Mouse (Mus musculus) liver, postnatal 0 days (tissue): Measurements from ENCODE around the gene Cdh18. TPM values are rescaled to one million over a fixed set of nuclear protein-coding genes. Genes with fewer than 3 reads are reported as not detected.

ENCODE experiments used
- ATAC-seq: fragments of 200-750 bp; cut with Nextera tagmentation; 2 replicates; pipeline ENCODE4 v1.8.0; 2017; ENCODE audit warnings: mild to moderate bottlenecking, moderate library complexity
- DNase-seq: peaks from one replicate; pipeline ENCODE4 v3.0.0-alpha.2; 2016
- H3K27ac ChIP-seq: fragments of 300-500 bp; sonication (generic); 2 replicates; pipeline ENCODE4 v1.5.1; 2014; ENCODE audit warnings: antibody characterized with exemption, moderate library complexity, mild to moderate bottlenecking, low read depth
- H3K27me3 ChIP-seq: fragments of 300-500 bp; sonication (generic); 2 replicates; pipeline ENCODE4 v1.6.1; 2014; ENCODE audit warnings: low read length, control low read depth, mixed read lengths; ENCODE audit not compliant: insufficient read depth
- H3K36me3 ChIP-seq: fragments of 300-500 bp; sonication (generic); replicated peaks from 2 replicates; pipeline ENCODE4 v1.6.1; 2014; ENCODE audit warnings: mild to moderate bottlenecking, control low read depth, low read length, moderate library complexity, mixed read lengths; ENCODE audit not compliant: insufficient read depth
- H3K4me1 ChIP-seq: fragments of 300-500 bp; sonication (generic); 2 replicates; pipeline ENCODE4 v1.6.1; 2014; ENCODE audit warnings: antibody characterized with exemption, mild to moderate bottlenecking, control low read depth; ENCODE audit not compliant: insufficient read depth
- H3K4me2 ChIP-seq: fragments of 300-500 bp; sonication (generic); 2 replicates; pipeline ENCODE4 v1.6.1; 2014; ENCODE audit warnings: low read depth, mild to moderate bottlenecking, low read length, moderate library complexity, mixed read lengths
- H3K4me3 ChIP-seq: fragments of 300-500 bp; sonication (generic); 2 replicates; pipeline ENCODE4 v1.5.1; 2014; ENCODE audit warnings: low read depth, low read length
- H3K9ac ChIP-seq: fragments of 300-500 bp; sonication (generic); replicated peaks from 2 replicates; pipeline ENCODE4 v1.6.1; 2014; ENCODE audit warnings: mild to moderate bottlenecking, moderate library complexity
- H3K9me3 ChIP-seq: fragments of 300-500 bp; sonication (generic); 2 replicates; pipeline ENCODE4 v1.6.1; 2016; ENCODE audit warnings: mild to moderate bottlenecking, control low read depth, low read length, mixed read lengths
- CTCF ChIP-seq: sonication (generic); IDR thresholded peaks from 2 replicates; pipeline ENCODE4 v1.5.1; 2016; ENCODE audit warnings: antibody characterized with exemption, low read depth
- EP300 ChIP-seq: IDR thresholded peaks from 2 replicates; pipeline ENCODE4 v1.6.1; 2016; ENCODE audit warnings: antibody characterized with exemption, low read depth, mild to moderate bottlenecking
- WGBS: fragments of 180-500 bp; shearing (Covaris S2); extraction: QIAGEN DNeasy Blood & Tissue Kit; methylation state at CpG from one replicate; pipeline ENCODE4 v1.1.7; 2014; ENCODE audit not compliant: insufficient replicate concordance; 5-methylcytosine and 5-hydroxymethylcytosine counted together
- polyA plus RNA-seq: library from polyadenylated mRNA; unstranded; fragments of >200 nt; fragmentation: Nextera tagmentation; extraction: Ambion mirVana; gene quantifications from 2 replicates; pipeline ENCODE4 v1.2.1, GENCODE M21; 2015

The Cdh18 gene
- polyA plus RNA-seq, 1 experiment from 2014 or later: not detected

GRCm38 (mm10) chr15:22897724-22898123 is 348.9 kb downstream of the Cdh18 start:
- Histone ChIP-seq H3K36me3 (no peaks in the 10 kb centered on the region), H3K9me3 (no peaks in the 10 kb centered on the region), H3K27me3 (no peaks in the 10 kb centered on the region), H3K4me3 (no peak overlapping the region), H3K4me1 (no peaks in the 10 kb centered on the region), H3K9ac (no peak overlapping the region), H3K4me2 (no peak overlapping the region), H3K27ac (no peak overlapping the region)
- TF ChIP-seq CTCF: no peak
- no peak for TF ChIP-seq EP300
- 66% methylated on average over 4 of the region's 4 CpGs for WGBS
- DNase-seq (no peak), ATAC-seq (no peak)

GRCm38 (mm10) chr15:22898208-22898607 is 349.4 kb downstream of the Cdh18 start:
- H3K4me1 ChIP-seq: no peaks in the 10 kb centered on the region
- TF ChIP-seq CTCF (no peak), EP300 (no peak)
- H3K27ac ChIP-seq: no peak overlapping the region
- H3K36me3 ChIP-seq: no peaks in the 10 kb centered on the region
- no peaks in the 10 kb centered on the region for H3K9me3 ChIP-seq
- no peak for DNase-seq
- WGBS: 49% methylated on average over 4 of the region's 4 CpGs
- H3K4me3 ChIP-seq: no peak overlapping the region
- no peak overlapping the region for H3K4me2 ChIP-seq
- no peaks in the 10 kb centered on the region for H3K27me3 ChIP-seq
- no peak overlapping the region for H3K9ac ChIP-seq
- ATAC-seq: no peak

GRCm38 (mm10) chr15:22914444-22914843 is 365.6 kb downstream of the Cdh18 start:
- ATAC-seq (no peak), DNase-seq (no peak)
- Histone ChIP-seq H3K27ac (no peak overlapping the region), H3K9ac (no peak overlapping the region), H3K36me3 (no peaks in the 10 kb centered on the region), H3K9me3 (no peaks in the 10 kb centered on the region), H3K4me1 (no peaks in the 10 kb centered on the region), H3K27me3 (no peaks in the 10 kb centered on the region), H3K4me2 (no peak overlapping the region), H3K4me3 (no peak overlapping the region)
- TF ChIP-seq EP300 (no peak), CTCF (no peak)

- no peak for DNase-seq
- WGBS: 75% methylated on average over 4 of the region's 4 CpGs
Measured at GRCm38 (mm10) chr15:22934293-22934692, 385.5 kb downstream of the Cdh18 start.

GRCm38 (mm10) chr15:22947234-22947633 is 398.4 kb downstream of the Cdh18 start:
- no peaks in the 10 kb centered on the region for H3K36me3 ChIP-seq
- H3K9ac ChIP-seq: no peak overlapping the region
- no peak for ATAC-seq

More at GRCm38 (mm10) chr15:22934293-22934692, 385.5 kb downstream of the Cdh18 start:
- H3K4me1 ChIP-seq: no peaks in the 10 kb centered on the region
- H3K27me3 ChIP-seq: no peaks in the 10 kb centered on the region
- H3K9ac ChIP-seq: no peak overlapping the region
- H3K9me3 ChIP-seq: no peaks in the 10 kb centered on the region
- H3K27ac ChIP-seq: no peak overlapping the region
- no peak overlapping the region for H3K4me2 ChIP-seq
- no peak for TF ChIP-seq CTCF
- no peaks in the 10 kb centered on the region for H3K36me3 ChIP-seq
- no peak for ATAC-seq
- H3K4me3 ChIP-seq: no peak overlapping the region

GRCm38 (mm10) chr15:22969424-22969823 is 420.6 kb downstream of the Cdh18 start:
- Histone ChIP-seq H3K4me2 (no peak overlapping the region), H3K4me3 (no peak overlapping the region), H3K9ac (no peak overlapping the region), H3K9me3 (peaks cover 3% of the 10 kb centered on the region; the same call in 1 of the 2 replicates), H3K27me3 (no peaks in the 10 kb centered on the region), H3K36me3 (no peaks in the 10 kb centered on the region), H3K4me1 (no peaks in the 10 kb centered on the region), H3K27ac (no peak overlapping the region)
- TF ChIP-seq CTCF: no peak
- no peak for TF ChIP-seq EP300
- ATAC-seq (no peak), DNase-seq (no peak)
- WGBS: 75% methylated on average over 11 of the region's 11 CpGs

More at GRCm38 (mm10) chr15:22947234-22947633, 398.4 kb downstream of the Cdh18 start:
- no peaks in the 10 kb centered on the region for H3K9me3 ChIP-seq
- 63% methylated on average over 1 of the region's 1 CpGs for WGBS
- no peak overlapping the region for H3K27ac ChIP-seq
- H3K27me3 ChIP-seq: no peaks in the 10 kb centered on the region
- H3K4me2 ChIP-seq: no peak overlapping the region
- no peaks in the 10 kb centered on the region for H3K4me1 ChIP-seq
- H3K4me3 ChIP-seq: no peak overlapping the region
- TF ChIP-seq EP300 (no peak), CTCF (no peak)
- DNase-seq: no peak

GRCm38 (mm10) chr15:22980136-22980535 is 431.3 kb downstream of the Cdh18 start:
- DNase-seq: no peak
- Histone ChIP-seq H3K4me2 (no peak overlapping the region), H3K9me3 (peaks cover 2% of the 10 kb centered on the region; the same call in 1 of the 2 replicates), H3K36me3 (no peaks in the 10 kb centered on the region), H3K27me3 (no peaks in the 10 kb centered on the region), H3K4me3 (no peak overlapping the region), H3K9ac (no peak overlapping the region), H3K4me1 (no peaks in the 10 kb centered on the region), H3K27ac (no peak overlapping the region)
- no peak for ATAC-seq
- 74% methylated on average over 5 of the region's 5 CpGs for WGBS
- TF ChIP-seq CTCF (no peak), EP300 (no peak)
